Mouse (Mus musculus): ENCODE data around the gene Ebf1.

The Ebf1 gene

DNA sequence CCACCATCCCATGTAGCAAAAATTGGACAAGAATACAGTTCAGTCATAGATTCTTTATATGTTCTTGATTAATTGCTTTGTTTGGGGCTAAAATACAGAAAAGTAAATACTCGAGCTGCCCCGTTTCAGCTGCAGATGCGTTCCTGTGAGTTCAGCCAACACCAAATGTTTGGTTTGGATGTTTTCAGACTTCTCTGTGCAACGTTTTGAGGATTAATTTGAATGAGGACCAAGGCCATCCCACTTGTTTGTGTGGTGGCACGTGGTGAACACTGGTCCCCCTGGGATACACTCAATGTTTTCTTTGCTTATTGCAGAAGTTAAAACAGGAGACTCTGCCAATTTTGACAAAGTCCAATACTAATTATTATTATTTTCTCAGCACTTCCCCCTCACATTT, 289.3 kb downstream of the Ebf1 start:
- DNase-seq, result no peak

DNA sequence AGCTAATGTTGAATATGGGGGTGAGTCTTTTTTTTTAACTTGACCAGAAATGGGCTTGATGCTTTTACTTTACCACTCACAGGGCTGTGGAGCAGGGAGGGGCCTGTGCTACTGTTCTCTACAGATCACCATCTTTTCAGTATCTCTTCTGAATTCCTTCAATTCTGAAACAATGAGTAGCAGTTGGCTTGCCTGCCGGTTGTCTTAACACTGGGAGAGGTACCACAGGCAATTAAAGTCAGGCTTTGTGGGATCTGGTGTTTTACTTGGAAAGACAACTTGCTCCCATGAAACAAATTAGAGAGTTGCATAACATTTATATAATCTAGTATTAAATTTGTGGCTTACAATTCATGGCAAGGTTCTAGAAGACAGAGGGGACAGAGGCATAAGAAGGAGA, 294.6 kb downstream of the Ebf1 start:
- DNase-seq, result no peak

DNA sequence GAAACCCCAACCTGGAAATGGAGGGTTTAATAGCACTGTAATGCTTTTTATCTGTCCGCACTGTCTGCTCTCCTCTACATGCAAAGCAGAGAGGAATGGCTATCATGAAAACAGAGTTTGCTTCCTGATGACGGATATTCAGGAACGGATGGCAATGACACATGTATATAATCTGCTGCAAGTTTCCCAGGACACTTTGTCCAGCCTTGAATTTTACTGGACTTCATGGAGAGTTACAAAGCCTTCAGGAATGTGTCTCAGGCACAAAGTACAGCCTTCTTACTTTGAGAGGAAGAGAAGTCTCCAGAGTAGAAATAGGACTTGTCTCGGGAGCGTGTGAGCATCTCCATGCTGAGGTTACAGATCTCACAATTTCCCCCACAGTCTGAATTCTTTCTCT, 296.7 kb downstream of the Ebf1 start:
- no peak for DNase-seq

DNA sequence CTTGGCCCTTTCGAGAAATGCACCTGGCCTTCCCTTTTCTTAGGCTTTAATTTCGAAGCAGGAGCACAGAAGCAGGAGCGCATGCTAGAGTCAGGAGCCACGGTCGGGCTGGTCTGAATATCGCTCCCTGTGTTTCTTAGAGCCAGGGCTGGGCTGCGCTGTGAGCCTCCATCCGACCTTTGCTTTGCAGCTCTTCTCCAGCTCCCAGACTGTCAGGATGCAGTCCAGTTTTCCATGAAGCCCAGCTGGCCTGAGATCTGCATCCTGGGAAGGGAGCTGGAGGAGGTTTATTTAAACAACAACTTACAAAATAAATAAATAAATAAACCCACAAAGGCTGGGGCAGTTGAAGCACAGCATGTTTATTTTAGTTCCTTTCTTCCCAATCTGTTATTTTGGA, 299.9 kb downstream of the Ebf1 start:
- DNase-seq, result no peak

DNA sequence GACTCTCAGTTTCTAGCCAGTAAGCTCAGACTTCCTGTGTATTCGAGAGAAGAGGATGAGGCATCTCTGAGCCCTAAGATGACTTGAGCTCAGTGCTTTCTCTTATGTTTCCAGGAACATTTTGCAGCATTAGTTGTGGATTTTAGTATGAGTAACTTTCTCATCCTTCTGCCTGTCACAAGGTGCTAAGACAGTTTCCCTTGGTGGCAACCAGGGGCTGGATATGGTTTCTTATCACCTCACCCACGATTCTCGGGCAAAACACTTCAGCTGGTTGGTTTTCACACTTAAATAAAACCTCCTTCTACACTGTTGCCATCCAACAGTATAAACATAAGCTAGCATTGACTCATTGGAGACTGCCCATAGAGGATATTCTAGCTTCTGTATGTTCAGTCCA, 306.0 kb downstream of the Ebf1 start:
- no peak for DNase-seq

DNA sequence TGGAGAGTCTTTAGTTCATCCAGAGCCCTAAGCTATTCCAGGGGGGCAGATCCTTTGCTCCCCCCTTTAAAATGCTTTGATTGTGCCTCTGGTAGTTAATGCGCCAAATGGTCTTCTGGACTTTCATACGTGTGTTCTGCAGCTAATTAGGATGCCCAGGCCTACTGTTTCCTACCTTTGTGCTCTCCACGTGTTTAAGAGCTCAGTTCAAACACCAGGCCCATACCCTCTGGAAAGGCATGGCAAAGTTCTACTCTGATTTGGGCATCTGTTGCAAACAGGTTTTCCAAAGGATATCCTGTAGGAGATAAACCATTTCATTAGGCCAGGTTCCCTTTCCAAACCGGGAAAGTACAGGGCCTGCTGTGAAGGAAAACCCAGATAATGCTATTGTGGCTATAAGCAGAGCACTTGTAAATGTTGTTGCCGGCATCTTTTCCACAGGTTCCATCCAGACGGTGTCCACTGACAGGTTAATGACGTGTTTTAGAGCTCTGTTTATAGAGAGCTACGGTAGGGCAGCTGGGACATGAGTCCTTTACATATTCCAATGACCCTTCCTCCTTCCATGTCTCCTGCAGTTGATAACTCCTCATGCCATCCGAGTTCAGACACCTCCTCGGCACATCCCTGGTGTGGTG, 306.9 kb downstream of the Ebf1 start:
- DNase-seq, result no peak

DNA sequence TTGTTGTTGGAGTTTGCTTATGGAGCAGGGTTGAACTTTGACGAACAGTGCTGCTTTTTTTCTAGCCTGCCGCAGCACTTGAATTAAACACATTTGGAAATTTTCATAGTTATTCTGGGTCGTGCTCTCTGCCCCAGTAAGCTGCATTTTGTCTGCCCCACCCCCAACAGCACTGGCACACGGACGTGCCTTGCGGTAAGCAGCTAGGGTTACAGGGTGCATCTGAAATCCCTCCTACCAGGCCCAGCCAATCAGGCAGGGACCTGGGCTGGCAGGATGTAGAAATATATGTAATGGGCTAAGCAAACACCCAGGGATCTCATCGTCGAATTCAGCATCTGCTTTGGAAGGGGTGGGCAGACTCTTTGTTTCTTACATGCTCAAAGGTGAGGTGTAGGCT, 307.8 kb downstream of the Ebf1 start:
- DNase-seq, result peak; percentile 58 to 60

DNA sequence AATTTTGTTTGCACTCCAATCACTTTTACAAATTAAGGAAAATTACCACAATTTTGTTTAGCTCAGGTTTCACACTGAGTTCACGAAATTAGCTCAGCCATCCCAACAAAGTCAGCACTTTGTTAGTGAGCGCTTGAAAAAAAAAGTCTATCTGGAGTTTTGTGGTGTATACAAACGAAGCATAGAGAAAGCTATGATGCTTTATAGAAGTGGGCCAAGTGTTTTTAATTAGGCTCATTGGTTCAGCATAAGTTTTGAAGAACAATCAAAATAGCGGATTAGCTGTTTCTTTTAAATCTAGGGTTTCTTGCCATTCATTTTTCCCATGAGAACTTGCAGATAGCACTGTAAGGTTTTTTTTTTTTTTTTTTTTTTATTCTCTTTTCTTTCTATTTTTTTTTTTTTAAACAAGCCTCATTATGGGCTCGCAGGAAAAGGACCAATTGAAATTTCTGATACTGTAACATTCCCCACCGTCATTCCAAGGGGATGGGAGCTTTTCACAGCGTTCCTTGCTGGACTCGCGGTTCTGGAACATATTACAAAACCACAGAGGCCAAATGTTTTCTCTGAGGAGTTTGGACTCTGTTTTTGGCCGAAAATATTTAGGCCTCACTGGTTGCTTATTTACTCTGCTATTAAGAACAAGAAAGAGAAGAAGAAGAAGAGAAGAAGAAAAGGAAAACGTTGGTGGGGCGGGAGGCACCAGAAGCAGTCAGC, 308.8 kb downstream of the Ebf1 start:
- DNase-seq, result peak in 1 of 2 experiments; percentile 17

DNA sequence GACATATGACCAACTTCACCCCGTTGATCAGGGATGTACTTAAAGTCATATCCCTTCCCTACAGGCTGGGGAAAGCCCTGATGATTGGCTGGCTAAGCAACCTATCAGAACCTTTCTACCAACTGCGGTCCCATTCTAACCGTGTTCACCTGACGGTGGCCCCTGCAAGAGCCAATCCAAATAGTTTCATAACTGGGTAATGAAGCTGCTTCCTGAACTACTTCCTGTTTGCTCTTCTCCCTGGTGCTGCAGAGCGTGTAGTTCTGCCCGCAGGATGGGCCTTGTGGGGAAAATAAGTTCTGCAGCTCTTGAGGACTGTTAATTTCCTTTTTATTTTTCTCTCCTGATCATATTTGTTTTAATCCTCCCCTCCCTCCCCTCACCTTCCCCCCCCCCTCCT, 311.3 kb downstream of the Ebf1 start:
- peak; percentile 33 to 45 for DNase-seq

DNA sequence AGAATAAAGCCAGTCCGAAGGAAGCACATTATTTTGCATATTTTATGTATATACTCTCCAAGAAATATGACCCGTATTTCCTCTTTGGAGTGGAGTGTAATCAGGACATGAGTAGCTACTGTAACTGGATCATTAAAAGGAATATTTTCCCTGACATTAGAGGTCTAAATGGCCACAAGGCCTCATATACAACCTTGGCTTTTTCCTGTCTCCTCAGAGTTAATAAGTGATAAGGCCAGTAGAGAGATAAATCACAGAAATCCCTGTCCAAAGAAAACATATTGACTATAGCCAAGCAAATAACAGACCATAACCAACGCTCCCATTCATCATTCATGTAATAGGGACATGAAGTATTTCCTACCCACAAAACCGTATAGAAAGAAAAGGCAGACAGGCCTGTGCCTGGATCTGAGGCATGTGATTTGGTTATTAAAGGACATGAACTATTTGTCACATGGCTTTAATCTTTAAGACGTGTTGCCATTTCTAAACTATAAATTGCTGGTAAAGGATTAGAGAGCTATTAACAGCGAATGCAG, 315.9 kb downstream of the Ebf1 start:
- DNase-seq, result no peak

DNA sequence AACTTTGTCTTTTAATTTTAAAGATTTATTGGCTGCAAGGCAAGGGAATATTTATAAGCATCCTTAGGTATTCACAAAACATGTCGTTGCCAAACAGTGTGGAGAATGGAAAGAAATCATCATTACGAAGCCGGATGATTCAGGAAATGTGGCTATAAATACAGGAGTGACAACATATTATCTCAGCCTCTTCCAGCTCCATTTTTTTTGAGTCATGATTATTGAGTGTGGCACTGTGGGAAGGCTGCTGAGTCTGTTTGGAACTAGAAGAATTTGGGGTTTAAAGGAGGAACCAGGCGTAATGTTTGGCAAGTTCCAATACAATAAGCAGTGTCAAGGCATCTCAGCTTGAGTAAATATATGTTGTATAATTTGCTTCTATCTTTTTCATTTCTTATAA, 326.7 kb downstream of the Ebf1 start:
- no peak for DNase-seq

DNA sequence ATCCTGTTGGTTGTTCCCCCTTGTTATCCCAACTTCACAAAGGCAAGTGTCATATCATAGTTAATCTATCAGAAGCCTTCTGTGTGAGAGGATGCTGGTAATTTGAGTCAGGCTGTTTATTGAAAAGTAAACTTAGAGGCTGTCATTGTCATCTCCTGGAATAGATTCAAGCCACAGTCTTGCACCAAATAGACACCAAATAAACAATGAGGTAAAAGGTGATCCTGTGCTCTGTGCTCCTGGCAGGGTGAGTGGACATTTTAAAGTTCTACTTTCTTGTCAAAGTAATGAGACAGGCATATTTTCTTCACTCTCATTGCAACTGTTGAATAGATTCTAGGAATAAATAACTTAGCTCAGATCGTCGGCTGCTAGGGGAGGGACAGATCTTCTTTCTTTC, 327.3 kb downstream of the Ebf1 start:
- DNase-seq, result no peak

DNA sequence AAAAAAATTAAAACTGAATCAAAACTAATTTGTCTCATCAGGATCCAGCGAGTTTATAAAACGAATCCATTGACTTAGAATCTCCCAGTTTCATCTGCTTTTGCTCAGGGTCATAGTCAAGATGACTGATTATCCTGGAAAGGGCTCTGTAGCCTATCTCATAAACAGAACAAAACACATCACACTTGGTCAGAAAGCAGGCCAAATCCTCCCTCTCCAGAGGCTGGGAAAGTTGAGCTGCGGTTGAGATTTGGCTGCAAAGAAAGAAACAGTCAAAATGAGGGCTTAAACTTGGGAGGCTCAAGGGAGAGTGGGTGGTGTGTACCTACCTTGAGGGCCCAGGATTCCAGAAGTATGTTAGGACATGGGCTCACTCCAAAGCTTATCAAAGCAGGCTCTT, 329.5 kb downstream of the Ebf1 start:
- no peak for DNase-seq

DNA sequence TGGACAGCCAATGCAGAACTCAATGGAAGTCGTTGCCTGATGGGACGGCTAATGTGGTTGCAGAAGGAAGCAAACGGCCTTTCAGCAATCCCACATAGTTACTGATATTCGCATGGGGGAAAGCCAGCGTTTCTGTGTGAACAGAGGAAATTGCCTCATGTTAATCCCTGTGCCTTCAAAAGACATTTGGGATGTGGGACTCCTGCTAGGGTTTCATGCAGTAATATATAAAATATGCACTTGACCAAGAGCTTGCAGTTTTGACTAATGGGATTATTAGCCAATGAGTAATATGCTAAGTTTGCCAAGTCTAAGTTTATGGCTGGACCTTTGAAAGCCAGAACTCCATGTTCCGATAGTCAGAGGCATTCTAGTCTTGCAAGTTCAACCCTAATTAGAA, 331.4 kb downstream of the Ebf1 start:
- peak in 1 of 2 experiments; percentile 8 for DNase-seq

DNA sequence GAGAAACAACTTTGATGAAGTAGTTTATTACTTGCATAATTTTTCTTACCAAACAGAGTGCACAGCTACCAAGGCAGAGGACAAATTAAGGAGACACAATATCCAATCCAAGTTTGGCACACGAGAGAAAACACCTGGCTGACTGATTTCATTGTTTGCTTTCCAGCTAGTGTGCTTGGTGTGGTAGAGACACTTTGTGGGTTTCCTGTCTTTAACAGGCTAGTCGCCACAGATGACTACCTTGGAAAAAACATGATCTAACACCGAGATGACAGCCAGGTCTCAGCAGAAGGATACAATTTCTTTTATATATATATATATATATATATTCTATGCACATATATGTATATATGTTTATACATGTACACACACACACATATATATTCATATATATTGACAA, 332.0 kb downstream of the Ebf1 start:
- peak; percentile 35 to 53 for DNase-seq

DNA sequence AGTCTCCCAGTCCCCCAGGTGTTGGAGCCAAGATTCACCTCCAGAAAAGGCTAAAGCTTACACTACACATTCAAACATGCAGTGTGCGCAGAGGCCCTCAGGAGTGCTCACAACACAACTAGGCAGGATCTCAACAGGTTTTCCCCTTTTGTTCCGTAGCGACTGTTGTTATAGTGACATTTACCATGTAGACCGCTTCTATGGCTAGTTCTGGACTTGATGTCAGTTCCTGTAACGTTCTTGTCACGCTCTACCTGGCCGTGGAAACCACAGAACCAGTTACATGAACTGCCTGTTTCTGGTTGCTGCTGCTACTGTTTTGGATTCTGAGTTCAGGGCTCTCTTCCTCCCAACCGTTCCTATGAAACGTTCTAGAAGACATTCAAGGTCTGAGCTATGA, 333.2 kb downstream of the Ebf1 start:
- DNase-seq, result peak; percentile 75 to 81

DNA sequence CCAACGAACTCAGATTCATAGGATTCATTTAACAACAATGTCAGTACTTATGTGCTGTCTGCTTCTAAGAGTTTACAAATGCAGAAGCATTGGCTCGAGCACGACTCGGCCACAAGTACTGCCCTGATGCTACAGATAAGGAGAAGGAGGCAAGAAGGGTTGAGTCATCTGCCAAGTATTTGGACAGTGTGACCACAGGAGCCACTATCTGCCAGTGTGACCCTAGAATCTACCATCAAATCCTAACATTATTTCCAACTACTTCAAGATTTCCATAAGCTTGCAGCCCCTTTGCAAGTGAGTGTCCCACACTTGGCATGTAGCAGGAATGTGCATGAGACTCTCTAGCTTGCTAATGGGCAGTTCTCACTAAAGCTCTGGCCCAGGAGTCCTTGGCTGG, 334.4 kb downstream of the Ebf1 start:
- no peak for DNase-seq

DNA sequence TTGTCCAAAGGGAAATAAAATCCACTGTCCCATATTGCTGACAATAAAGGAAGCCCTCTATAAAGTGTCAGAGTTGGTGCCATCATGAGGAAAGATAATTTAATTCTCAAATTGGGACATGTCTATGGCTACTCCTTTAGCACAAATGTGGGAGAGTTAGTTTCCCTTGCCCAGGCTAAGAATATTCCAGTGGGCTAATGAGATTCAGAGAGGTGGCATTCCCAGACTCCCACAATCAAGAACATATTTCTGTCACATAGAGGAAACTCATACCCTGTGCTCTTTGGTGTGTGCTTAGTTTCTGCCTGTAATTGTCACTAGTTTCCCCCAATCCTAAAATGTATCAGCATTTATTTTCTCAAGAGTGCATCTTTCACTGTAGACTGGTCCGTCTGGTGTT, 336.2 kb downstream of the Ebf1 start:
- no peak for DNase-seq

DNA sequence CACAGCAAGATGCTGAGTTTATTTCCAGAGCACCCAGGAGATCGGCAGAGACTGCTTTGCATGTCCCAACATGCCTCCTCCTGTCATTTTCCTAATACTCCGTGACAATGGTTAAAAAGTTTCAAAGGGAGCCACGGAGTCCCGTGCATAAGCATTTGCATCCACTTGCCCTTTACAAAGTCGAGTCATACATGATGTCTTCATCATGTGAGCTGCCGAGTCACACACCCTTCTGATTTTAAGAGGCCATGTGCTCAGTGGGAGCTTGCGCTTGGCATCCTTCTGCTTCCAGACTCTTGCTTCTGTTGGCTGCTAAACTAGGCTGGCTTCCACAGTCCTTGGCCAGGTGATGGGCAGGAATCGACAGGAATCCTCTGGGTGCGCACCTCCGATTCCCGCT, 336.7 kb downstream of the Ebf1 start:
- DNase-seq, result no peak

DNA sequence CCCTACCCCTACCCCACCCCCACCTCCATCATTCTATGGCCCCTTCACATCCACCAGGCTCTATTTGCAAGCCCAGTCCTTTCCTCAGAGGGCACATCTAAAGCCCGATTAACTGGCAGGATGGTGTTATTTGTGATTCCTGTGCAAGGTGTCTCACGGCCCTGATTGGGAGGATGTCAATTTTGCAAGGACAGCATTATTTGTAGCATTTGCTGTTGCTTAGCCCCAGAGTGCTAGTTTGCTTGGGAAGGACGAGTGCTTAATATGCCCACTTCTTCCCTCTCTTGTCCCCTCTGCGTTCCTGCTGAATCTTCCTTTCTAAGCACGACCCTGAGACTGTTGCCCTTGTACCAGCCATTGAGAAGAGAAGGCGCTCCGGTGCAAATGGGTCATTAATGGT, 337.2 kb downstream of the Ebf1 start:
- no peak for DNase-seq

DNA sequence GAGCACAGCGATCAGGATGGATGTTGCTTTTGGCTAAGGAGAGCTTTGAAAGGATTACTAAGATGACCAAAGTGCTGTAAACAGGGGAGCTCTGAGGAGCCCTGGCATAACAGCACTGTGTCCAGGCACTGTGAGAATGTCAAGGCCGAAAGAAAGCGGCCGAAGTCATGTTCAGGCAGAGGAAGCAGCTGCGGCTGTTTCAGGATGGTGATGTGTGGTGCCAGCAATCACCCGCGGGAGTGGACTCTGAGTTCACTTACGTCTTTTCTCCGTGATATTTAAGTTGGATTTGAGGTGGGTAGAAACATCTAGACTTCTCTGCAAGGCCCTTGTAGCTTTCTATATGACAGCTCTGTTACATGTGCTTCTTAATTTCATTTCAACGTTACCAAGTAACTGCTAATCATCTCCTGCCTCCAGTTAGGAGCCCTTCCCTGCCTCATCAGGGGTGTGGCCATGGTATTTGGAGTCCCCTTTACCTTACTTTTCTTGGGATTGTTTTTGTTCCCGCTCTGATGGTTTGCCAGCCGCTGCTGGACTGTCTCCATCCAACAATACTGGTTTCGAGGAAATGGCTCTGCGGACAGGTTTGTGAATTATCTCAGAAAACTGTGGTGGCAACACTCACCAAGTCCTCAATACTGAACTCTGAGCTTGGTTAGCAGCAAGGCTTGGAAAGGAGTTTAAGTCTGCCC, 345.8 kb downstream of the Ebf1 start:
- DNase-seq, result no peak

DNA sequence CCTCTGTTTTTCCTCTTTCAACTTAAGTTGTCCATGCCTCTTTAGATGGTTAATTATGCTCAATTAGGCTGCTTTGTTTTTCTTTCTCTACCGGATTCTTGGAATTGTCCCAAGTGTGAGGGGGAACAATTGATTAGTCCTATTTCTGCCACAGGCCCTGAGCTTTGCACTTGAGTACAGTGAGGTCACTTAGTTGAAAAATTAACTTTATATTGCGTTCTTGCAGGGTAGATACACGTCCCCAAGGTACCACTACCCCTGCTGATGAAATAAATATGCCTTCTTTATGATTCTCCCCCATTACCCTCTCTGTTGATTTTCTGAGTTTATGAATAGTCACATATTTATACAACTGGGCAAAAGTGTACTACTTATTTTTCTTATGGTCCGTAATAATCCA, 351.9 kb downstream of the Ebf1 start:
- no peak for DNase-seq

DNA sequence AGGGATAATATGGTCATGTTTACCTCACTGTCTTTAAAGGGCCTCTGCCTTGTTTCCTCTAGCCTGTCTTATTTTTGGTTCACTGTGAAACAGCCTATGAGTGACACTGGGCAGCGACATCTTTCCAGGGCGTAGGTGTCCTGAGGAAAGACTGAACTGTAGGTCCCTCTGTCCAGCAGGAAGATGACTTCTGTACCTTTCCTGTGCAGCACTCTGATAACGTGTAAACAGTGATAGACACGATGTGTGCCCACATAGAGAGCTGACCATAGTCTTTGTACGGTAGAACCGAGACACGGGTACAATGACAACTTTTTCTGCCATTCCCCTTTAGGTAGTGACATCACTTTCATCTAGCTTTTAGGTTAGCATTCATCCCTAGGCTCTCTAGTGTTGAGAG, 357.2 kb downstream of the Ebf1 start:
- DNase-seq, result no peak

DNA sequence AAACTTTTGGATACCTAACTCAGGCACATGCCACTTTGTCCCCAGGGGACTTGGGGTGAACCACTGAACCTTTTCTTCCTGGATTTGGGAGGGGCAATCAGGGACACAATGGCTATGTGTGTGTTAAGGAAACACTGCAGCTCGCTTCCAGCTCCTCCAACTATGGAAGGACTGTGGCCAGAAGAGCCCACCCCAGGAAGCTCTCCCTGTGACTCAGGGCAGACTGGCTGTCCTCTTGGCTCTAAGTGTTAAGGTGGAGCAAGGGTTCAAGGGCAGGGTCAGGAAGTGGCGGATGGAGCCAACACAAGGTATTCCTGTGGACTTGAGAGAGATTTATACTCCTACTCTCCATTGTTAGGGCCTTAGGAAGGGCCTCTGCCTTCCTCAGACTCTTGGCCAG, 358.0 kb downstream of the Ebf1 start:
- no peak for DNase-seq
